Mouse (Mus musculus): ENCODE results near the gene Fam20c.

The Fam20c gene

DNA sequence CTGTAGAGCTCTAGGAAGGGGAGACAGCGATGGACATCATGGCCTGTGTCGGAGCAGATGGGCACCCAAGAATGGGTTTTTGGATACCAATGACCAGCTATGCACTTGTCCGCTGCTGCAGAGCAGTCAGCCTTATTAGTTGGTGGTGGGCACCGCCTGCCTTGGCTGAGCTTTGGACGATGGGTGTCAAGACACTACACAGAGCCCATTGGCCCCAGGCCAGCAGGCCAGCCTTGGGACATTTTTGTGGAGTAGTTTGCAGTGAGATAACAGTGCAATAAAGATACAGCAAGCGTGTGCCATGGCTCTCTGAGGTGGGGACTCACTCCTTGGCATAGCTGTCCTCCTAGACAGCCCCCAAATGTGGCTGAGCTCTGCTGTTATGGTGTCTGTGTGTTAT, 55.5 kb downstream of the Fam20c start:
- no peak for DNase-seq (ENCODE audit: low spot score in 2 of 2)

DNA sequence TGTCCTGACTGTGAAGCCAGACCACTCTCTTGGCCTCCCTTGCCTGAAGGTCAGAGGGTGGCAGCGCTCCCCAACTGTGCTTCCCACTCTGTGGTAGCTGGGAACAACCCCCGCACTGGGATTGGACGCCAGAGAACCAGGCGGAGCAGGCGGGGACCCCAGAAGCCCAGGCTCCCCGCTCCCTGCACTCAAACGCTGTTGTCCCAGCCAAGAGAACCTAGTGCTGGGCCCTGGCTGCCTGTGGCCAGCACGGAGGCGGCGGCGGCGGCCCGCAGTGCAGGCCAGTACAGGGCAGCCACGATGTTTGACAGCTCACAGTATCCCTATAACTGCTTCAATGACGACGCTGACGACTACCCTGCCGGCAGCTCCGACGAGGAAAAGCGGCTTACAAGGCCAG, 65.5 kb downstream of the Fam20c start, which contains the start of gene Gm5294:
Gm5294 (plus strand) TSS at position 301 of the 400 bp plus-strand sequence.
- DNase-seq (ENCODE audit: low spot score in 2 of 2) = no peak

DNA sequence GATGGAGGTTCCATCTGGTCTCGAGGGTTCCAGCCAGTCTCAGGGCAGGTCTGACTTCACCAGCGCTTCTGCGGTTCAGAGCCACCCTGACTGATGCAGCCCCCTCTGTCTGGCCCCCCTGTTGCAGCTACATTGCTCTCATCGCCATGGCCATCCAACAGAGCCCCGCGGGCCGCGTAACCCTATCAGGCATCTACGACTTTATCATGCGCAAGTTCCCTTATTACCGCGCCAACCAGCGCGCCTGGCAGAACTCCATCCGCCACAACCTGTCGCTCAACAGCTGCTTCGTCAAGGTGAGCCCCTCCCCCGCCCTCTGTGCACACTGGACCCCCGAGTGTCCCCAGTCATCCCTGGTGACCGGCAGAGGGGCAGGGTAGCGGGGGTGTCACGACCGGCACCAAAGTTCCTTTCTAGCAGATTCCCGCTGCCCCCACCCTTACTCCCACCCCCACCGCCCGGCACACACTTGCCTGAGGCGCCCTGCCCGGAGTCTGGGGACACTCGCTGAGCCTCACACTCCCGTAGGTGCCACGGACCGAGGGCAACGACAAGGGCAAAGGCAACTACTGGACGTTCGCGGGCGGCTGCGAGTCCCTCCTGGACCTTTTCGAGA, 66.5 kb downstream of the Fam20c start:
- no peak for DNase-seq (ENCODE audit: low spot score in 2 of 2)

DNA sequence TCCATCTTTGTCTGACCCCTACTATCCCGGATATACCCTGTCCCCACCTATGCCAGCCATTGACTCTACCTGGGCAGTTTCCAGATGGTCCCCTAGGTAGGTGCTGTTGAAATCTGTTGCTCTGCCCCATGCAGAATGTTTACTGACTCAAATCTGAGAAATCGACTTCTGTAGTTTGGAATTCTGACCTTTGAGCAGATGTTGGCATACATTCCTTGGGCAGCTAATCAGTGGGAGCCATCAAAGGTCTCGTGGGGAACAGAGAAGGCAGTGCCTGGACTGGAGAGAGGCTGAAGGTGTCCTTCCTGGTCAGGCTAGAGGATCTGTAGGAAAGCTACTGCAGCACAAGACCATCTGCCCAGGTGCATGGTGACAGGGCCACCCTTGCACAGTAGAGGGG, 70.8 kb downstream of the Fam20c start:
- DNase-seq (ENCODE audit: low spot score in 2 of 2) = no peak

DNA sequence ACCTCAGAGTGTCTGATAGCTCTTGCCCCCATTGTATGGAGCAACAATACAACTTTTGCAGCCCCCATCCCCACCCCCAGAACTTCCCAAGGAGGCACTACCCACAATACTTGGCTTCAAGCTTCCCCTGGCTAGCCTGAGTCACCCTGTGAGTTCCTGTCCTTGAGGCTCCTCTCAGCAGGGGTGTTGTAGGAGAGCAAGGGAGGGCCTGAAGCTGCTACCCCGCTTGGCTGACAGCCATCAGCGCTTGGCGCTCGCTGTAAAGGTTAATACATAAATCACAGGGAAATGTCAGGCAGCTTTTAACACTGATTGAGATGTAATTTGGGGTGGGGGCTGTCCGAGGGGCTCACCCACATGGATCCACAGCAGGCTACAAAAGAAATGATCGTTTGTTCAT, 79.1 kb downstream of the Fam20c start:
- DNase-seq (ENCODE audit: low spot score in 2 of 2) = no peak

DNA sequence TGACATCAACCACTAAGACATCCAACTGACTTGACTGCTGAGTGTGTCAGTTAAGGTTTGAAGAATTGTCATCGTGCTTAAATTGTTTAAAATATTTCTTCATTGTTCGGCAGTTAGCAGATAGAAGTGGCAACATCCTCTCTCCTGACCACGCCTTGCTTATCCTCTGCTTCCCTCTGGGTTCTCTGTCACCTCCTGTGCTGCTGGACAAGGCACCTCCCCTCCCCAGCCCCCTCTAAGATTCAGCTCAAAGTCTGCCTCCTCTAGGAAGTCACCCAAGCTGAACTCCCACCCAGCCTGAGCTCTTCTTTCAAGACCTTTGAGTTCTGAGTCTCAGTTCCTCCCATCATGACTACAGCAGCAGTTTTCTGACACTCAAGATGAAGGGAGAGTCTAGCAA, 80.6 kb downstream of the Fam20c start:
- no peak for DNase-seq (ENCODE audit: low spot score in 2 of 2)

DNA sequence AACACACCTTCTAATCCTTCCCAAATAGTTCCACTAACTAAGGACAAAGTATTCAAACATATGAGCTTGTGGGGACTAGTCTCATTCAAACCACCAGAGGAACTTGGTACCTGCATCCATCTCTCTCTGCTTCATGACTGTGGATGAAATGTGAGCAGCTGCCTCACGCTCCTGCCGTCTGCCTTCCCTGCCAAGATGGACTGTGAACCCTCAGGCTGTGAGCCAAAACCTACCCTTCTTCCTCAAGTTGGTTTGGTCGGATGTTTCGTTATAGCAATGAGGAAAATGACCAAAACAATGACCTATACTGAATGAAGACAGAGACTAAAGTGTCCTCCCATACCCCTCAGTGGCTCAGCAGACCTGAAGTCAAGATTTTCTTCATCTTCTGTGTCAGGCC, 86.7 kb downstream of the Fam20c start:
- DNase-seq (ENCODE audit: low spot score in 2 of 2) = no peak

DNA sequence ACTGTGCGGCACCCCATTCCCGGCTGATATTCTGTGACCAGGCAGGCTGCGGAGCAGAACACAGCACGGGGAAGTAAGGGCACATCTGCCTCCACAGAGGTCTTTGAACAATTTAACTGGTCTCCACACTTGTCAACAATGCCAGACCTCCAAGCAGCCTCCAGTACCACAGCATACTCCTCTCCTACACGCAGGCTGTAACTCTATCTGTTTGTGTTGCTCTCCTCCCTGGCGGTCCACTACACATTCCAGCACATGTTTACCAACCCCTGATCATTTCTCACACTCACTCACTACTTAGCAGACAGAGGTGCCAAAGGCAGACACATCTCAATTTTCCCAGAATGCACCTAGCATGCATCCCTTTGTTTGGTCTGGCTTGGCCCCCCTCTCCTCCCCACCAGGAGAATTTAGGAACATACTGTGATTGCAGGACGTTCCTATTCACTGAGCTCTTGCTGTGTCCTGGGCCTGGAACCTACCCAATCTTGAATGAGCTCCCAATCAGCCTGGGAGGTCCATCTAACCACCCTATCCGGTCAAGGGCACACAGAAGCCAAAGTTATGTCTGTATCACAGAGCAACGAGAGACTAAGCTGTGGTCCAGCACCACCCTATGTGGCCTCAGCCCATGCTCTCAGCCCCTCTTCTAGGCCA, 89.0 kb downstream of the Fam20c start:
- no peak for DNase-seq (ENCODE audit: low spot score in 2 of 2)

DNA sequence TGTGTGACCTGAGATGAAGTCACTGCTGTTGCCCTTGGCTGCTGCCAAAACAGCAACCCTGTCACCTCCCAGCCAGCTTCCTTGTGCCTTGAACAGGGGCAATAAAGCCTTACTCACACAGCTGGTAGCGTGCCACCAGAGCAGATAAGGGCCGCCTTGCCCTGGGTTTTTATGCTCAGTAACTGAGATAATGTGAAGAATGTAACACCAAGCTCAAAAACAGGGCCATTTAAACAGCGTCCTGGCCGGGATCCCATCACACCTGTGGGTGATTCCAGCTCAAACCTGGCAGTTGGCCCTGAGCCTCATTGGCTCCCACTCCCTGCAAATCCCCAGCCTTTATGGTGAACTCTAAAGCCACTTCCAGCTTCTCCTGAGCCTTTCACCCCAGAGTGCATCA, 92.2 kb downstream of the Fam20c start:
- no peak for DNase-seq (ENCODE audit: low spot score in 2 of 2)

DNA sequence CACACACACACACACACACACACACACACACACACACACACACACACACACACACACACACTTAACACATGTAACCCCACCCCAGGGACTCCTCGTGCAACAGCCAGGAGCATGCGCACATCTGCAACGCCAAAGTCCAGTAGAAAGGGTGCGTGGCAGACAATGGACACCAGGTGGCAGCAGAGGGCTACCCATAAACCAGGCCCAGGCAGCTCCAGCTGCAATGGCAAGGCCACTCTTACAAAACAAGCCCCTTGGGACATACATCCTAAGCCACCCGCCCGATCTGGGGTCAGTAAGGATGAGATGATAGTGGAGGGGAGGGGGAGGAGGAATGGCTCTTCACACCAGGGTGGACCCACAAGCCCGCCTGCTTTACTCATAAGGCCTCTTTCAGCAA, 93.8 kb downstream of the Fam20c start:
- DNase-seq (ENCODE audit: low spot score in 2 of 2) = peak; percentile 74 to 95

DNA sequence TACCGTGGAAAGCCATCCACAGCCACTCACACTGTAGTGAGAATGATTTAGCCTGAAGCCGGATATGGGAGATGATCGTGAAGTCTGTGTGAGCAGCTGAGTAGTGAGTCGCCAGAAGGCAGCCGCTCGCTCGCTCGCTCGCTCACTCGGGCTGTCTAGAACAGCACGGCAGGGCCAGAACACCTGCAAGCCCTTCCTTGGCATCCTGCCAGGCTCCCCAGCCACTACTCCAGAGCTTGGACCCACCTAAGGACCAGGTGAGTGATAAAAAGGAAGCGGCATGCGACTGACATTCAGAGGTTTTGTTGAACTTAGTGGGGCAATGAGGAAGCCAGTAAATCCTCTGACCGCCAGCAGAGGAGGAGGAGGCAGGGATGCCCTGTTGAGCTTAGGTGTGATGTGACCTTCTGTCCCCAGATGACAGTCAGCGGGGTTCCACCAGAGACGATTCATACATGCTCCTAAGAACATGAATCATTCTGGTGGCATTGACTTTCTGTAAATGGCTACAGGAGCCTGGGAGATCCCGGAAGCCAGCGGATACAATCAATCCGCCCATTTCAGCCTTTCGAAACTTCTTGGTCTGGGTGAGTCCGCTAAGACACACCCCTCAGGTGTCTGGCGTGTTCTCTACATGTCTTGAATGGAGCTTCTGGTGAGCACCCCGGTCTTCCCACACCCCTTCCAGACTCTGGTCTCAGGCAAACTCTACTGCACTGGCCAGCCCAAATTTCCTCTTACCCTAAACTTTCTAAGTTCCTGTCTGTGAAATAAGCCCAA, 95.6 kb downstream of the Fam20c start:
- DNase-seq (ENCODE audit: low spot score in 2 of 2) = no peak

DNA sequence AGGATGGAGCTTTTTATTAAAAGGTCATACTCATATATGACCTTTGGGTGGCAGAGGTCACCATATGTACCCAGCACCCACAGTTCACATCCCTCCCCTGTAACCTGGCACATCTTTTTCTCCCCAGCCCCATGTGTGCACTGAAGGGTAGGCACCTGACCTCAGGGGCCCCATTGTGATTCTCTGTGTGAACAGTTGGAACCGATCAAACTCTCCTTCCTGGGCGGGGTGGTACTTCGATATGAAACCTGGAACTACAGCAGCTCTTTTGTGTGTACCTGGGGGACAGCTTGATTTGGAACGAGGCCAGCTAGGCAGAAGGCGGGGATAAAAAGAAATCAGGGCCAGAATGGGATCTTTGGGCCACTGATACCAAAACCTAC, 96.1 kb downstream of the Fam20c start:
- no peak for DNase-seq (ENCODE audit: low spot score in 2 of 2)

DNA sequence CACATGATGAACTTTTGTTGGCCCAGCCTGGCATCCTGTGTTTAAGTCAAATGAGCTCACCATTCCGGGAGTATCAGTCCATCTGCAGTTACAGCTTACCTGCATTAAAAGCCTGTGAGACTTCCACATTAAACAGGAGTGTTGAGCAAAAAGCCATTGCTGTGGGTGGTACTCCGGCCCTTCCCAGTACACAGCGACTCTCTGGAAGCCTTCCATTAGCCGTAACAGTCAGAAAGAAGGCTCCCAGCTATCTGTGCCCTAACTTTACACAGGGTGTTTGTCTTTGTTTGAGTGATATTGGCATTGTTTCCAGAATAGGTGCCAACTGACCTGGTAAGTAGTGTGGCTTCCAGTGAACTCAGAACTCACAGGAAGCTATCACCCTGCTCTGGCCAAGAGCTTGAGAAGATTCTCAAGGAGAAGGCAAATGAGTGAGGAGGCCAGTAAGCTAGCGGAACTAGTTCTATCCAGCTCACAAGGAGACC, 97.0 kb downstream of the Fam20c start:
- DNase-seq (ENCODE audit: low spot score in 2 of 2) = no peak

DNA sequence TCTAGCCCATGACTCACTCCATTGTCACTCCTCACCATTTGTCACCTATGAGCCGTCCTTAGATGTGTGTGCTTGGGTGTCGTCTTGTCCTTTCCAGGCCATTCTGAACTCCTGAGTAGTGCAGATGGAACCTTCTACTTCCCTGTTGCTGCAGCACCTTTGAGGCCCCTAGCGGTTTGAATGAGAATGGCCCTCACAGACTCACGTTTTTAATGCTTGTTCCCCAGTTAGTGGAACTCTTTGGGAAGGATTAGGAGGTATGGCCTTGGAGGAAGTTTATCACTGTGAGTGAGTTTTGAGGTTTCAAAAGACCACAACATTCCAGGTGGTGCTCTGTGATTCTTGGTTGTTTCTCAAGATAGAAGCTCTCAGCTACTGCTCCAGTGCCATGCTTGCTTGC, 97.8 kb downstream of the Fam20c start:
- no peak for DNase-seq (ENCODE audit: low spot score in 2 of 2)

DNA sequence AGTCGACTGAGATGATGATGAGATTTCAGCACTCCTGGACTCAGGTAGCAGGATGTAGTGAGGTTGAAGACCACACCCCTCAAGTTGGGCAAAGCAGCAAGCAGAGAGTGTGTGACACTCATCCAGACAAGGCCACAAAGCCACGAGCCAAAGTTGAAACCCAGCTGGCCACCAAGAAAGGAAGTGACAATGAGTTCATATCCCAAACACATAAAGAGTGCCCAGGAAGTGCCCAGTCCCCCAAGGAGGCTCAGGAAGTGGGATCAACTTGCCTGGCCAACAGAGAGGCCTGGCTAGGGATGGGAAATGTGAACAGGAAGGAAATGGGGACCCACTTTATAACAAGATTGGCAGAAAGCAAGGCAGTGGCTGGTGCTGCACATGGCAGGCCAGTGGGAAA, 99.0 kb downstream of the Fam20c start:
- no peak for DNase-seq (ENCODE audit: low spot score in 2 of 2)

DNA sequence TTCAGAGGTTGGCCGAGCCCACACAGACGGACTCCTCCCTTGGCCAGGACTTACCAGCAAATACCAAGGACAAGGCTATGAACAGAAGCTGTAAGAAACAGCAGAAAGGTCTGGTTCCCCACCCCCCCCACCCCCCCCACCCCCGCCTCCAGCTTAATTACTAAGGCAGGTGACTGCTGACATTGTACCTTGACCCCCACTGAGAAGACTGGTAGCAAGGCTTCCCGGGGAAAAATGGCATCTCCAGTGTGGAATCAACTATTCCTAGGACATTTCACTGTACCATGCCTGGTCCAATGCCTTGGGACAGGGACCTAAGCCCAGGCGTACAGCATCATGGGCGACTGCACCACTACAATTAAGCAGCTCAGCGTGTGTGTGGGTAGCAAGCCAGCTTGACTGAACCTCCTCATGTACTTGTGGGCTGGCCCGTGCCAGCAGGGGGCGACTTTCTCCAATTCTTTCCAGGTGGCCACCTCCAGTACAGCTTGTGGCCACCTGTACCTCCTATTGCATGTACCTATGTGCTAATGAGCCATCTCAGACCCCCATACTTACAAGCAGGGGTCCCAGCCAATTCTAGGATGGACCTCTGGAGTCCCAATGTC, 102.8 kb downstream of the Fam20c start:
- peak; percentile 38 to 88 for DNase-seq (ENCODE audit: low spot score in 2 of 2)

DNA sequence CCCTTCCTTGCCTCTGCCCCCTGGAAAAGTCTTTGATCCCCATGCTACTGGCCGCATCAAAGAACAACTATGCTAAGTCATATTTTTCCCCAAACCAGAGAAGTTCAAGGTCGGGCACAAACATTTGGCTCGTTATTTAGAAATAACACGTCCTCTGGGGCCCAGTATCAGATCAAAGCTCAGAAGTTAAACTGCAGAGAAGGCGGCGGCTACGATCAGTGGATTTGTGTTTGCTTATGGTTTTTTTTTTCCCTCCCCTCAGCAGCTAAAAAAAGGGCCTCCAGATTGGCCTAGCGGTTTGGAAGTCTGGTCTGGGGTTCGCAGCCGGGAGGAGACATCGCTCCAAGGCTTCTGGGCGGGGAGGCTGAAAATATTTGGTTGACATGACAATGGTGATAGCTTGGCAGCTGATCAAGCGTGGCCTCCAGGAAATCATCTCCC, 103.5 kb downstream of the Fam20c start:
- DNase-seq (ENCODE audit: low spot score in 2 of 2) = no peak
